Mouse (Mus musculus): ENCODE data around the gene Cmtr1.
"Not testable (repeated sequence)": the region's sequence is repeated elsewhere in the genome, so short reads cannot be mapped to it uniquely, and the experiment has no call there.

- TF ChIP-seq CTCF (IDR thresholded peaks at IDR 0.05; ENCODE audit: low read depth); EP300 (optimal IDR thresholded peaks at IDR 0.05): not testable (repeated sequence)
Measured at GRCm38 (mm10) chr17:29713734-29714133, 53.3 kb downstream of the Cmtr1 start.

Measured in stomach, postnatal 0 days (tissue).